Mouse (Mus musculus): ENCODE results near the gene Cttnbp2. TPM values are rescaled to one million over a fixed set of nuclear protein-coding genes. Genes with fewer than 3 reads are reported as not detected.

Gene Cttnbp2
- polyA plus RNA-seq, 1 experiment, result not detected

DNA sequence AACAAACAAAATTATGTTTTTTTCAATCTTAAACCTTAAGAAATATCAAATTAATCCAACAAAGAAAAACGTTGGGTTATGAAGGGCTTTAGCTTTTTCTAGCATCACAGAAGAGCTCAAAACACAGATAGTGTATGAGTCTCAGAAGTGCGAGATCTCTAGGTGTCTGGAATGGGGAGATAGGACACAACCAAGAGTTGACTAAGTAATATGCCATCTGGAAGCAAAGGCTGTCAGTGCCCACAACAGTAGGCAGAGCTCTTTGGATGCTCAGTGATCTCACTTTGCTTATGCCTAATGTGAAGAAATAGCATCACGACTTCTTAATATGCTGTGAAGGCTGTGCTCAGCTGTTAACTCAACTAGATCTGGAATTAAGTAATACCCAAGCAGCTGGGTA is 72.3 kb downstream of the Cttnbp2 start:
- no peak overlapping the region for H3K4me3 ChIP-seq (ENCODE audit: insufficient read depth, low read depth, low read length)
- H3K4me1 ChIP-seq (ENCODE audit: control insufficient read depth, insufficient read depth, insufficient read length, low read length), result no peaks in the 10 kb centered on the region

DNA sequence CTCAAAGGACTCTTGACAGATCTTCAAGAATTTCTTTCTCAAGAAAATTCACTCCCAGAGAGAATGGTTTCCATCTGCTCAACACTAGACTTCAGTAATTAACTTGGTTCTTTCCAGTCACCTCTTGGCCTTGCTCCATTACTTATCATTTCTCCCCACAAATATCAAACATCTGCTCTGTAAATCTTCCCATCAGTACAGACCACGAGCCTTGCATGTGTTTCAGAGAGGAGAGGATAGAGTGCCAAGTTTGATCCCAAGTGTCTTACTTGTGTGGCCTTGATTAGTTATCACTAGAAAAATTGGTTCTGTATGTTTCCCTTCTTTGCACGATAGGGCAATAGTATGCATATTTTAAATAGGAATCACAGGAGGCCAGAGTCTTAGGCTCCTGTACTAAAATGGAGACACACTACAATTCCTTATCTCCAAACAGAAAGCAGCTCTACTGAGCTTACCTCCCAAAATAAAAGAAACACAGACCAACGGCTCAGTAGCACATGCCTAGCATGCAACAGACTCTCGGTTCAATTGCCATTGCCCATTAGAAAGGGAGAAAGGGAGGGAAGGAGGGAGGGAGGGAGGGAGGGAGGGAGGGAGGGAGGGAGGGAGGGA is 73.6 kb downstream of the Cttnbp2 start:
- no peak overlapping the region for H3K27ac ChIP-seq (replicated peaks; ENCODE audit: low read depth, low read length)
- H3K4me3 ChIP-seq (ENCODE audit: insufficient read depth, low read depth, low read length), result no peak overlapping the region
- no peaks in the 10 kb centered on the region for H3K4me1 ChIP-seq (ENCODE audit: control insufficient read depth, insufficient read depth, insufficient read length, low read length)

More for the DNA sequence above, 72.3 kb downstream of the Cttnbp2 start:
- no peak overlapping the region for H3K27ac ChIP-seq (replicated peaks; ENCODE audit: low read depth, low read length)

DNA sequence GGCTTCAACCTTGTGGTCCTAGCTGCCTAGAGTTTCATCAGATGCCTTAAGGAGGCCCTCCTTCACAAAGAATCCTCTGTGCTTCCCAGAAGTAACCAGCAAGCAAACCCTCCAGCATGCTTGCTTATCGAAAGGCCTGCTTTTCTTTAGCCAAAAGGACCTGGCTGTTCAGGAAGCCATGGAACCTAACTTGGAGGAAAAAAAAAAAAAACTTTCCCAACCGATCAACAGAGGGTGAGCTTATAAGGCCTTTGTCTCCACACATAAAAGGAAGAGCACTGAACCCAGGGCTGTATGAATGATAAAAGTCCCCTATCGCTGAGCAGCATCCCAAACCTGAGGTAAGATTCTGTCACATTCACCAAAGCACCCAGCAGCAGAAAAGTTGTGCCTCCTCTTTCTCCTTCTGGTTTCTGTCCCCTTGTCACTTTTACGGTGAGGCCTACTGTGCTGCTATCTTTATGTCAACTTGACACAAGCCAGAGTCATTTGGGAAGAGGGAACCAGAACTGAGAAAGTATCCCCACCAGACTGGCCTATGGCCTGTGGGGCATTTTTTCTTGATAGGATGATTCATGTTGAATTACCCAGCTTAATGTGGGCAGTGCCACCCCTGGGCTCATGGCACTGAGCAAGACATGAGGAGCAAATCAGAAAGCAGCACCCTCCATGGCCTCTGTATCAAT is 78.4 kb downstream of the Cttnbp2 start:
- Histone ChIP-seq H3K4me1 (ENCODE audit: control insufficient read depth, insufficient read depth, insufficient read length, low read length) (no peaks in the 10 kb centered on the region), H3K4me3 (ENCODE audit: insufficient read depth, low read depth, low read length) (no peak overlapping the region), H3K27ac (replicated peaks; ENCODE audit: low read depth, low read length) (no peak overlapping the region)

DNA sequence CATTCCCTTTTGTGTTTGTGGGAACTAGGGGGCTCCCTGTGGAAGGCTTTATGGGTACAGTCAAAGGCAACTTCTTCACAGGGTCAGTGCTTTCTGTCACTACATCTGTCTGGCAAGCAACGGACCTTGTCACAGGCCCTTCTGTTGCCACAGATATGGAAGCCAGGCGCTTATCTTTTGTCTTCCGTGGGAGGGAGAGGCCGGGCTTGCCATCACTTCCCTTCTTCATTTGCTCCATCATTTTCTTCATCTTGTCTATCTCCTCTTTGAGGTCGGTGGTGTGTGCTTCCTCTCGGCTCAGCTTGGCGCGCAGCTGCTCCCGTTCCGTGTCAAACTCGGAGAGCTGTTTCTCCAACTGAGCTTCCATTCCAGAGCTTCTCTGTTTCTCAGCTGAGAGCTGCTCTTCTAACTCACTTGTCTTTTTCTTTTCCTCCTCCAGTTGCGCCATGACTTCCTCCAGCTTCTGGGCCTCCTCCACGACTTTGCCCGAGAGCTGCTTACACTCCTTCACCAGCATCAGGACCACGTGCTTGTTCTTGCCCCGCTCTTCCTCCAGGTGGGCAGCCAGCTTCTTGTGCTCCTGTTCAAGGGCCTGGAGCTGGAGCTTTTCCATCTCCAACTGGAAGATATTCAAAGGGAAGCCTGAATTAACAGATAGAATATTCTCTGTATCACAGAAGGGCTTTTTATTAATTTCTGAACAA is 79.7 kb downstream of the Cttnbp2 start:
- H3K4me3 ChIP-seq (ENCODE audit: insufficient read depth, low read depth, low read length), result no peak overlapping the region

DNA sequence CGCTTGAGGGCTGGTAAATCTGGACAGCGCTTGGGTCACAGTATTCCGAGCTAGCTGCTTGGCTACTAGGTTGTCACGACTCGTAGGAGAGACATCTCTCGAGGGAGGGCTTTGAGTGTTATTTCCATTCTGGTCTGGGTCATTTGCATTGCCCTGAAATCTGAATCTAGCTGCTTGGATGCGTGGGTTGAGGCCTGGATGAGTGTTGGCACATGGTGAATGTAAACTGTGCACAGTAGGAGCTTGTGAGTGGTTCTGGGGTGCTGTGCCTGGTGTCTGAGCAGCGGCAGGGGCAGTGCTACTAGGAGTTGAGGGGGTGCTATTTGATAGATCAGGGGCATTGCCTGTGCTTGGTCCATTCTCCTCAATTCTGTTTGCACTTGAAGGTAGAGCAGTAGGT is 80.3 kb downstream of the Cttnbp2 start:
- Histone ChIP-seq H3K27ac (replicated peaks; ENCODE audit: low read depth, low read length) (no peak overlapping the region), H3K4me3 (ENCODE audit: insufficient read depth, low read depth, low read length) (no peak overlapping the region), H3K4me1 (ENCODE audit: control insufficient read depth, insufficient read depth, insufficient read length, low read length) (no peaks in the 10 kb centered on the region)

More for the DNA sequence above, 79.7 kb downstream of the Cttnbp2 start:
- no peak overlapping the region for H3K27ac ChIP-seq (replicated peaks; ENCODE audit: low read depth, low read length)
- H3K4me1 ChIP-seq (ENCODE audit: control insufficient read depth, insufficient read depth, insufficient read length, low read length), result no peaks in the 10 kb centered on the region

DNA sequence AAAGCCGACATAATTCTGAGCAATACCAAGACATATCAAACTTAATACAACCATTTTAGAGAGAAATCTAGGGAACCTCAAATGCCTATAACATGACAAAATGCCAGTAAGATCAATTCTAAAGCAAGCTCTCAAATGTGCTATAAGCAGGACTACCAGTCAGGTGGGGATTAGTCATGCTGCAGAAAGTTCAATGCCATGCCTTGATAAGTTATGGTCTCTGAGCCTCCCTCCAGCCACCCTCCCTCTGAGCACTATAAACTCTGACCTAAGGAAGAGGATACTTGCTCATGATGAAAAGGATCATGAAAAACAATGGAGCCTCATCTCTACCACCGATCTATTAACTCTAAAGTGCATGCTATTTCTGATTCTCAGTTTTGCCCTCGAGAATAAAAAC is 82.3 kb downstream of the Cttnbp2 start:
- Histone ChIP-seq H3K4me3 (ENCODE audit: insufficient read depth, low read depth, low read length) (no peak overlapping the region), H3K27ac (replicated peaks; ENCODE audit: low read depth, low read length) (no peak overlapping the region), H3K4me1 (ENCODE audit: control insufficient read depth, insufficient read depth, insufficient read length, low read length) (no peaks in the 10 kb centered on the region)

DNA sequence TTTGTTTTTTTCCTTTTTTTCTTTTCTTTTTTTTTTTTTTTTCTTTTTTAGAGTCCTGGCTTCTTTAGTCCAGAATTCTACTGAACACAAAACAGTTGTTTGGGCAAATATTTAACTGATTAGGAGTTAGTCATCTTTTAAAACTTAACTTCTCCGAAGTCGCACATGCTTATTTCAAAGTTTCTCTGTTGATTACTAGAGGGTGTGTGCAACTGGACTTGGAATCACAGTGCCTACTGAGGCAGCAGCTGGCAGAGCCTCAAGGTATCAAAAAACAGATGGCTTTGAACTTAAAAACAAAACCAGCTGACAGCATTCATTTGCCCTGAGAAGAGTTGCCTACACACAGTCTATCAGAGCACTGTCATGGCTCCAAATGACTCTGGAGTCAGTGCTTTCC is 82.8 kb downstream of the Cttnbp2 start:
- no peaks in the 10 kb centered on the region for H3K4me1 ChIP-seq (ENCODE audit: control insufficient read depth, insufficient read depth, insufficient read length, low read length)
- no peak overlapping the region for H3K27ac ChIP-seq (replicated peaks; ENCODE audit: low read depth, low read length)

DNA sequence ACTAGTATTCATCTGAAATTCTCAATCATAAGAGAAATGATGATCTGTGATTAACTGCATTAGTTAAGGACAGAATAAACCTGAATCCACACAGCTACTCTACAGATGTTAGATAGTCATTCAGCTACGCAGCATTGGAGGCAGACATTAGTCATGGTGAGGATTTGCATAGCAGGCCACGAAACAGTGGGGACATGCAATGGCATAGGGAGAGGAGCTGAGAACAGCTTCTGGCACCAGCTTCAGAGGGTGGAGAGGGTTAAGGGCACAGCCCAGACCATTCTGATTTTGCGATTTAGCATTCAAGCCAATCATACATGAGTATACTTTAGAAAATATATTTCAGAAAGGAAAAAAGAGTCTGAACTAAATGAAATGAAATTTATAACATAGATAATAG is 84.6 kb downstream of the Cttnbp2 start:
- H3K4me3 ChIP-seq (ENCODE audit: insufficient read depth, low read depth, low read length), result no peak overlapping the region
- no peaks in the 10 kb centered on the region for H3K4me1 ChIP-seq (ENCODE audit: control insufficient read depth, insufficient read depth, insufficient read length, low read length)
- no peak overlapping the region for H3K27ac ChIP-seq (replicated peaks; ENCODE audit: low read depth, low read length)

More for the DNA sequence above, 82.8 kb downstream of the Cttnbp2 start:
- no peak overlapping the region for H3K4me3 ChIP-seq (ENCODE audit: insufficient read depth, low read depth, low read length)

DNA sequence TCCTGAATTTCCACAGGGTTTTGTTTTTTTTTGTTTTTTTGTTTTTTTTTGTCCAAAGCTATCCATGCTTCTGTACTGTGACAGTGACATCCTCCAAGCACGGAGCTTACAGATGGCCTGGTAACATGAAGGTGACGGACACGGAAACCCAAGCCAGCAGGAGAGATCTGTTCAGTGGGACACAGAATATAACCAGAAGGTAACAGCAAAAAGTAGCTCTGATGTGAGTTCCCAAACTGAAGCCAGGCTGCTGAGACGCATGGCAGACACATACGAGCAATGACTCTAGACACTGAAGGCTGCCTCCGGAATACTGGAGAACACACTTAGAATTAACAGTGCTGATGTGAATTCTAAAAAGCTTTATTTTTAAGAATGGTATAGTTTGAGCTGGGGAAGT is 89.8 kb downstream of the Cttnbp2 start:
- H3K4me1 ChIP-seq (ENCODE audit: control insufficient read depth, insufficient read depth, insufficient read length, low read length), result no peaks in the 10 kb centered on the region

DNA sequence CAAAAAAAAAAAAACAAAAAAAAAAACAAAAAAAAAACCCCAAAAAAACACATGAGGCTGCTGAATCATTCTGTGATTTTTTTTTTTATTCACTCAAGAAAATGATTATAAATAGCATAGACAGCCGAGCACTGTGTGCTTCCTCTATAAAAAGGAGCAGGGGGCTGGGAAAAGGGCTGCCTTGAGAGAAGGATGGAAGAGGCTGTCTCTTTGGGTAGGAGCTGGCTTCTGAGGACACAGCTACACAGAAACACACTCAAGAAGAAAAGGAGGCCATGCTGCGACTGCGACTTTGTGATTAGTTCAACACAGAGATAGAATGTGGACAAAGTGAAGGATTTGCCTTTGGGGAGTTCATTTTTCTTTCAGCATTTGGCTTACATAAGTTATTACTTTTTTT is 90.3 kb downstream of the Cttnbp2 start:
- Histone ChIP-seq H3K4me3 (ENCODE audit: insufficient read depth, low read depth, low read length) (no peak overlapping the region), H3K4me1 (ENCODE audit: control insufficient read depth, insufficient read depth, insufficient read length, low read length) (no peaks in the 10 kb centered on the region), H3K27ac (replicated peaks; ENCODE audit: low read depth, low read length) (no peak overlapping the region)

More for the DNA sequence above, 89.8 kb downstream of the Cttnbp2 start:
- Histone ChIP-seq H3K4me3 (ENCODE audit: insufficient read depth, low read depth, low read length) (no peak overlapping the region), H3K27ac (replicated peaks; ENCODE audit: low read depth, low read length) (no peak overlapping the region)

DNA sequence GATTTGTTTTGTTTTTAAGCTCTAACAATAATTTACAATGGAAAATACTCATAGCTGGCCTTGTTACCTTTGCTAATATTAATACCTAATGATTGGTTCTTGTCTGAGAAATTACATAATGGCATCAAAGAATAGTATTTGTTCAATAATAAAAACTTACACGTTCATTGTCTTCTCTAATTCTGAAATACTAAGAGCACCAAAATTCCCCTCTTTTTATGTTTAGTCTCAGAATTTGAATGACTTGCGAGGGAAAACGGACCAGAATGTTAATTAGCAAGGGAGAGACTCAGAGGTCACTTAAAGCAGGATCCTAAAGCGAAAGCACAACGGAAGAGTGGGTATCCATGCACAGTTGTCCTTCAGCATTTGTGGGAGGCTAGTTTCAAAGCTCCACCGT is 91.5 kb downstream of the Cttnbp2 start:
- H3K4me1 ChIP-seq (ENCODE audit: control insufficient read depth, insufficient read depth, insufficient read length, low read length), result no peaks in the 10 kb centered on the region
- no peak overlapping the region for H3K27ac ChIP-seq (replicated peaks; ENCODE audit: low read depth, low read length)
- H3K4me3 ChIP-seq (ENCODE audit: insufficient read depth, low read depth, low read length), result no peak overlapping the region

DNA sequence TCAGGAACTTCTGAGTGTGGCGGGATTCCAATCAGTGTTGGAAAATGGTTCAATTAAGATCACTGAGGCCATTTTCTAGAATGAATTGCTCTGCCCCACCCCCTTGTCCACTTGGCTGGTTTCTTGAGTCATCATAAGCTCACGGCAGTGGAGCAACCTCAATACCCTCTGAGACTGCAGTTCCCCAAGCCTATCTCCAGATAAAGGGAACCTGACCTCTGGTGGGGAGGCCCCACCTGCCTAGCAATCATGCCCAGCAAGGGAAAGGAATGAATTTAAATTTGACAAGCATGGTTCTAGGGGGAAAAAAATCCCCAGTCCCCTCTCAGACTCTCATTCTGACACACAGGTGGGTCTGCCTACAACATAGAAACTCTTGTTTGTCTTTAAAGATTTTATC is 93.1 kb downstream of the Cttnbp2 start:
- Histone ChIP-seq H3K4me3 (ENCODE audit: insufficient read depth, low read depth, low read length) (no peak overlapping the region), H3K4me1 (ENCODE audit: control insufficient read depth, insufficient read depth, insufficient read length, low read length) (no peaks in the 10 kb centered on the region), H3K27ac (replicated peaks; ENCODE audit: low read depth, low read length) (no peak overlapping the region)

DNA sequence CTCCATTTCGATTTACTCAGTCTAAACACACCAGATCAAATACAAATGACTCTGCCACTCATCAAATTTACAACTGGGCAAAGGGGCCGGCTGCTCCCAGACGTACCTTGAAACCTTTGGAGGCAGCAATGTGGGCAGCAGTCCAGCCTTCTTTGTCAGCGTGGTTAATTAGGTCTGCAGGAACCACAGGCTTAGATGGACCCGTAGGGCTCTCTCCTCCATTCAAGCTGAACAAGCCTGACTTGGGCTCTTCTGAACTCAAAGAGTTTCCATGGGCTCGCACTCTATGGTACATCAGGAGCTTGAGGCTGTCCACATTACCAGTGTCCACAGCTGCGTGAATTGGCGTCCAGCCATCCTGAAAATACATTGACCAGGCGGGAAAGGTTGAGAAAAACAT is 94.0 kb downstream of the Cttnbp2 start:
- no peak overlapping the region for H3K27ac ChIP-seq (replicated peaks; ENCODE audit: low read depth, low read length)
- H3K4me3 ChIP-seq (ENCODE audit: insufficient read depth, low read depth, low read length), result no peak overlapping the region
- H3K4me1 ChIP-seq (ENCODE audit: control insufficient read depth, insufficient read depth, insufficient read length, low read length), result no peaks in the 10 kb centered on the region

DNA sequence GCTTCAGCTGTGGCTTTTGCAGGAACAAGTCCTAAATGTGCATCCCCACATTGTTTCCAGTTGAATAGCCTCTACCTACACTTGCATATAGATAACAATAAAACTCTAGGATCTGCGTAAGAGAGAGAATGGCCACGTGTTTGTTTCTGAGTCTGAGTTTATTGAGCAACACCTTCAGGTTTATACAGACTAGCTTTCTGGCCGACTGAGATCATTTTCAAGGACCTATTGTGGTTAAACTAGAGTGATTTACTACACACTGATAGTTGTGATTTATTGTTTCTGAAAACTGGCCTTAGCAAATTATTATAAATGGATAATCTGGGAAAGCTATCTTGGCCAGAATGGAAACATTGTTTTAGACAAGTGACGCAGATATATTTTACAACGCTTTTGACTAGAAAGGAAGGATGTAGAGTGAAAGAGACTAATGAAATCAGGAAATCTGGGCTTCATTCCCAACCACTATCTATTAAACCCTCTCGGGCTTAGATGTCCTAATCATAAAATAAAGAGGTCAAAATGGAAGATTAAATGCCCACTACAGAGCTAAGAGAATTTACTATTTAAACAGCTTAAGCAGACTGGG is 96.7 kb downstream of the Cttnbp2 start:
- no peak overlapping the region for H3K4me3 ChIP-seq (ENCODE audit: insufficient read depth, low read depth, low read length)
- H3K27ac ChIP-seq (replicated peaks; ENCODE audit: low read depth, low read length), result no peak overlapping the region
- no peaks in the 10 kb centered on the region for H3K4me1 ChIP-seq (ENCODE audit: control insufficient read depth, insufficient read depth, insufficient read length, low read length)

DNA sequence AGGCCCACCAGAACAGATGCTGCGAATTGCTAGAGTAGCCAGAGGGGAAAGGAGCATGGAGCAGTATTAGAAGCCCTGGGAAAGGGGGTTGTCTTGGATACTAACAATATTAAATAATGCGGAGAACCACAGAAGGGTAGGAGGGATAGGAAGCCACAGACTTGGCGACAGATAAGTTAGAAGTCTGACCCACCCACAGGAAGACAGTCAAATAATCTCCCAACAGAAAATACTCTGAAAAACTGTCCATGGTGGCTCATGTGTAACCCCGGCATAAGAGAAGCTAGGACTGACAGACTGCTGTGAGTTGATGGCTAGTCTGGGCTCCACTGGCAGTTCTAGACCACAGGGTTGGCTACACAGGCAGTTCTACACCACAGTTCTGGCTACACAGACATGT is 98.7 kb downstream of the Cttnbp2 start:
- Histone ChIP-seq H3K4me3 (ENCODE audit: insufficient read depth, low read depth, low read length) (no peak overlapping the region), H3K27ac (replicated peaks; ENCODE audit: low read depth, low read length) (no peak overlapping the region), H3K4me1 (ENCODE audit: control insufficient read depth, insufficient read depth, insufficient read length, low read length) (no peaks in the 10 kb centered on the region)
